Mouse (Mus musculus): ENCODE measurements around the gene C2cd5.

DNA sequence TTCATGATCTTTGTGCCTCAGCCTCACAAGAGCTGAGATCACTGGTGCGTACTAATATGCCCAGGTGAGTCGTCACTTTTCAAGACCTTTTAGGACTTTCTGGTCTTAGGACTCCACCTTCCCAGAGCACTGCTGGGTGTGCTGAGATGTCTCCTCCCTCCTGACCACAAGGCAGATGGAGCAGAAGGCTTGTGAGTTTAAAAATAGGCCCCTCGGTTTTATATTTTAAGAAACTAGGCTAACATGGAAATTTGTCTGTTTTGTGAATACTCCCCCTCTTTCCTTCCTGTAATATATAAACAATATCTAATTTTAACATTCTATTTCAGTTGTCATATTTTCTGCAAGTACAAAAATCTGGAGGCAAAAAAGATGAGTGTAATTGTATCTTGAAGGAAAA is 5.8 kb upstream of the C2cd5 start:
- no peak for TF ChIP-seq CTCF (IDR thresholded peaks at IDR 0.05)
- TF ChIP-seq EP300 (IDR thresholded peaks at IDR 0.05) = no peak

Data from lung, postnatal 0 days (tissue).